Mouse (Mus musculus) E14TG2a.4 (cell line): Measurements from ENCODE around the gene Gm49387.

Experiments used
- CTCF ChIP-seq: conservative IDR thresholded peaks from 2 replicates; pipeline ENCODE4 v1.5.1; 2014; ENCODE audit warnings: low read length
- NANOG ChIP-seq: IDR thresholded peaks from 2 replicates; pipeline ENCODE4 v1.6.1; 2014; ENCODE audit warnings: borderline replicate concordance, low read length, mixed read lengths
- POU5F1 ChIP-seq: IDR thresholded peaks from 2 replicates; pipeline ENCODE4 v1.6.1; 2014; ENCODE audit warnings: low read length, borderline replicate concordance

DNA sequence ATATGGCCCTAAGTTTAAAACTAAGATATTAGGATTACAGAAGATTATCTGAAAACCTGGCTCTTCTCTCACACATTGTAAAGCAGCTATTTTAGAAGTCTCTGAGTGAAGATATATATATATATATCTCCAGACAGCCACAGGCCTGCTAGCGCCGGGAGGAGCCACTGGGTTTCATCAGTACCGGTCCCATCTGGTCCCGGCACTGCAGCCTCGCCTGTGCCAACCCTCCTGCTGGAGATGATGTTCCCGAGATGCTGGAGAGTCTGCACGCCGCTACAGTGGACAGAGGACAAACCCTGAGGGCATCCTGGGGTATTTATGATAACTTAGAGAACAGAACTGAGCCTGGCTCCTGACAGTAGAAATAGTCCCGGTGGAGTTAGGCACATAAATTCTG, 23.5 kb downstream of the Gm49387 start:
- TF ChIP-seq CTCF, result no peak
- no peak for TF ChIP-seq NANOG
- no peak for TF ChIP-seq POU5F1
